Comparison of ENCODE assay signal across 8 mouse cellular contexts in the genomic region with DNA sequence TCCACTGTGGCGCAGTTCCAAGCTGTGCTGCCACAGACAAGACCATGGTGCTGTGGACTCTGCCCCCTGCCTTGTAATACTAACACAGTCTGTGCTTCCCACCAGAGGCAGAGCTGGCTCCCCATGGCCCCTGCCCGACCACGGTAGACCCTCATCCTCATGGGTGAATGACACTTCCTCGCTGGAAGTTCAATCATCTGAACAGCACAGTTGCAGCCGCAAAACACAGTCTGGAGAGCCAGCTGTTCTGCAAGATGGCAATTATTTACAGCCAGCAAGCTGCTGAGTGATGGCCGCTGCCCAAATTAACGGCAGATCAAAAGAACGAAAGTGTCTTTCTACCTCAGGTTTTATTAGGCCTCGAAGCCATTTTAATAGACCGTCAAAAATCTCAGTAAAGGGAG.
A peak's percentile ranks its signal among the peaks of the same experiment; 100 is the strongest.
DNase-seq lines count a peak whose midpoint lies in the region; ATAC-seq and TF ChIP-seq lines count a peak whose summit lies in the region.
"Had no signal": no experiment of that assay in that cellular context is flagged by ENCODE, and none has a peak within 500 bp of the region (broad histone marks: within the 10 kb centered on the region; RNA-seq: fewer than 3 reads in every experiment).

No protein-coding gene starts in this region.

- DNase-seq in brain, adult 2 months (ENCODE audit: low read depth, low spot score): peak; percentile 63
- peak; percentile 82 for DNase-seq in brain, embryonic 14.5 days (ENCODE audit: low read depth)
- DNase-seq in kidney, adult 9 months: peak; percentile 36
- peak; percentile 60 for DNase-seq in limb, embryonic 11.5 days (ENCODE audit: low spot score)
- no peak for DNase-seq in B cell, adult 2 months
- DNase-seq in urinary bladder, adult 2 months (ENCODE audit: low spot score): no peak
- DNase-seq in heart, adult 9 months (ENCODE audit: low spot score in 2 of 2): no peak

- H3K36me3 ChIP-seq in limb, embryonic 11.5 days (ENCODE audit: control insufficient read depth, insufficient read depth, low read length): no peaks in the 10 kb centered on the region
- H3K36me3 ChIP-seq: heart, embryonic 15.5 days had no signal

- ATAC-seq in limb, embryonic 11.5 days (ENCODE audit: insufficient number of reproducible peaks, low FRiP score, low TSS enrichment, low read depth): peak; percentile 49; the same call in 1 of the 2 replicates

- H3K27ac ChIP-seq in limb, embryonic 11.5 days (replicated peaks; ENCODE audit: low read depth, low read length): 0 out of 2 replicates have a peak overlapping the region, but pooled peaks have one; percentile 18
- H3K27ac ChIP-seq: heart, embryonic 15.5 days had no signal

- 0 out of 2 replicates have a peak overlapping the region, but pooled peaks have one; percentile 2 for H3K4me2 ChIP-seq in limb, embryonic 11.5 days (ENCODE audit: low read depth, severe bottlenecking)
- H3K4me2 ChIP-seq: heart, embryonic 15.5 days had no signal

- no peak overlapping the region for H3K4me3 ChIP-seq in limb, embryonic 11.5 days (ENCODE audit: low read depth, low read length)
- H3K4me3 ChIP-seq: heart, embryonic 15.5 days had no signal

- no peak for TF ChIP-seq CTCF in brain, embryonic 14.5 days (IDR thresholded peaks at IDR 0.05; ENCODE audit: borderline replicate concordance, extremely low read depth, insufficient read depth, insufficient read length)

- no peaks in the 10 kb centered on the region for H3K27me3 ChIP-seq in limb, embryonic 11.5 days (ENCODE audit: control insufficient read depth, insufficient read depth, low read length)
- H3K27me3 ChIP-seq: heart, embryonic 15.5 days had no signal

- H3K9ac ChIP-seq in limb, embryonic 11.5 days (ENCODE audit: low read length): no peak overlapping the region
- H3K9ac ChIP-seq: heart, embryonic 15.5 days had no signal

- TF ChIP-seq POLR2A in brain, embryonic 14.5 days (IDR thresholded peaks at IDR 0.05; ENCODE audit: borderline replicate concordance, extremely low read depth, insufficient read depth, insufficient read length, poor library complexity, severe bottlenecking): no peak

- H3K4me1 ChIP-seq in limb, embryonic 11.5 days (ENCODE audit: control insufficient read depth, insufficient read depth, low read length): peaks cover 13% of the 10 kb centered on the region
- H3K4me1 ChIP-seq: heart, embryonic 15.5 days had no signal

- no peaks in the 10 kb centered on the region for H3K9me3 ChIP-seq in limb, embryonic 11.5 days (ENCODE audit: control insufficient read depth, low read length)
- H3K9me3 ChIP-seq: heart, embryonic 15.5 days had no signal

- WGBS in limb, embryonic 11.5 days: 10% methylated on average over 10 of the region's 10 CpGs

Comparison
In these comparisons a context has a peak if more than half of its experiments do, and no peak if none do; other contexts are left out.
1. DNase-seq: peak in brain, adult 2 months (single experiment), brain, embryonic 14.5 days (single experiment), kidney, adult 9 months (single experiment) and limb, embryonic 11.5 days (single experiment); none in B cell, adult 2 months (0 of 2), urinary bladder, adult 2 months (single experiment) and heart, adult 9 months (0 of 2).